Mouse (Mus musculus) Muller cell, postnatal 12 days (primary cell): ENCODE measurements at regions not wholly inside any gene's neighbourhood (a gene's known extent, or its start where the extent isn't known, plus 50 kb on each side); places are given as distances from the start of the nearest gene placed in this dataset.
A peak's percentile ranks its signal among the peaks of the same experiment; 100 is the strongest.

Experiments
- DNase-seq: peaks from one replicate; pipeline ENCODE4 v3.0.0-alpha.2; 2015; ENCODE audit errors: inconsistent ontology term

DNA sequence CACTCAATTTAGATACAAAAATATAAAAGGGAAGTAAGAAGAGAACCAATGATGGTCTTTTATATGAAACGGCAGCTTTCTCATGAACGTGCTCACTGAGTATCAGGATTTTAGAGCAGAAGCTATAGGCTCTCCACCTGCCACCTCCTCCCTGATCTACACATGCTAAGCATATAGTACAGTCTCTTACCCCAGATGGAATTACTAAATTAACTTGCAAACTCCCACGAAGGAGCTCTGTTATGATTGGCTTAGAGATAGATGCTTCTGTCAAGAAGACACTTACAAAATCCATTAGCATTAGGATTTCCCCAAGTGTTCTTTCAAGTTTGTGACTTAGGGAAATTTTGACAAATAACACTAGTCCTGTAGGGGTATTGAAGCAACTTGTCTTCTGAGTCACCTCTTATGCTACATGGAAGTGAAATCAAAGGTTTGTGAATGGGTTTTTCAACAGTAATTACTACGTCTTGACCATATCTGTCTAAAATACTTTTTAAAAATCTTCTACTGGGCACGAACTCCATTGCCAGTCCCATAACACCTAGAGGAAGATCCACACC lies 60.6 kb downstream of the Crygs start:
- DNase-seq: no peak

DNA sequence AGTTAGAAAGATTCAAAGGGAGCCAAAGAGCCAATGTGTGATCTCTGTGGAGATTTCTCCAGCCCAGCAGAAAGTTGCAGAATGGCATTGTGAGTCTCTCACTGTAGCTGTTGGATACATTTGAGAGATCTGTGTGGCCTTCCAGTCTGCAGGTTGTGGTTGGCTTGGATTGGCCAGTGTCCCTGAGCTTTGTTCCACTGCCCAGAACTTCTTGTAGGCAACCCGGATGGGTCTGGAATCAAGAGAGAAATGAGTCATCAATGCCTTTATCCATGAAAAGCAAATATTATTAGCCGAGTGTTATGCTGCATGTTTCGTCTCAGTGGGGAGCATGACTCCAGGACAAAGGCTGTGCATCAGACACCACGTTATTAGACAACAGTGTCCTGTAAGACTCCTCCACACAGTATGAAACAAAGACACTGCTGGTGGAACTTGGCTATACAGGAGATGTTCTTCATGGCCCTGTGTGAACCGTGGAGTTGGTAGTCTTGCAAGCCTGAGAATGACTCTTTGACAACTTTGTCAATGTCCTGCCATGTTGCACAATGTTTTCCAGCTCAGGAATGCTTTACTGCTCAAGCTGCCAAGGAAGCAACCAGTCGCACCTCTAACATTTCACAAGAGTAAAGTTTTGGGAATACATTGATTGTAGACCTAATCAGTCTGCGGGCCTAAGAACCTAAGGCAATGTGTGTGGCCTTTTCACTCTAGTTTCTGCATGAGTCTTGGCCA lies 67.1 kb downstream of the Crygs start:
- peak; percentile 89 for DNase-seq

GRCm38 (mm10) chr16:22743461-22743860 lies 67.9 kb downstream of the Crygs start:
- no peak for DNase-seq

DNA sequence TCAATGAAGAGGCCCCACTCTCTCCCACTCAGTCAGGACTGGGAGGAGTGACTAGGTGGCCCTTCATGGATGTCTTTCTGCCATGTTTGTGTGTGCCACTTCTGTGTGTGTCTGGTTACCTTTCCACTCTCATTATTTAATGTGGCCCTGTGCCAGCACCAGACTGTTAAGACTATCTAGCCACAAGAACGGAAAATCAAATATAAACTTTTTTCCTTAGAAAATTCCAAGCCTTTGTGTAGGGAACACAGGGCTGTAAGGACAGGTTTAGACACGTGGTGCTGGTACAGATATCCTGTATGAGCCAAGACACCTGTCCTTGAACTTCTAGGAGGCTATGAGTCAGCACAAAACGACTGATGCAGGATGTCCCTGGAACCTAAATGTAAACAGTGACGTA lies 69.9 kb downstream of the Crygs start:
- no peak for DNase-seq

DNA sequence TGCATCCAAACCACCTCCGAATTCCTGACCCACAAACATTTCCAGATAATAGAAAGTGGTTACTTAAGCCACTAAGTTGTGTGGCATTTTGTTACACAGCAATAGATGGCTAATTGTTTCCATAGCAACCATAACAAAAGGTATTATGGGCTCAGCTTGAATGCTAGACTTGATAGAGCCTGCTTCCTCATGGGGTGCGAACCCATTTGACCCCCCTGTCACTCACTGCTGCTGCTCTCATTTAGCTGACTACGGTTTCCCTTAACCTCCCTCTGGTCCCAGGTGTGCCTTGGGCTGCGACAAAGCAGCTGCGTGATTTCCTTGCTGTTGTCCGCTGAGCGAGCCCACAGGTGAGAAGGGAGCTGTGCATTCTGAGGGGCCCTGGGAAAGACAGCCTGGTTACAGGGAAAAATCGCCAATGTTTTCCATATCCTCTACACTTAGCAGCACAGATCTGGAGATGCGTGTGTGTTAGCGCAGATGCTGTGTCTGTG lies 76.8 kb downstream of the Crygs start:
- no peak for DNase-seq

GRCm38 (mm10) chr16:22733772-22734528 lies 76.9 kb upstream of the Dgkg start:
- peak; percentile 99 for DNase-seq

- DNase-seq: no peak
Observed at GRCm38 (mm10) chr16:22729096-22729495, 72.1 kb upstream of the Dgkg start.

GRCm38 (mm10) chr16:22725261-22725660 lies 68.2 kb upstream of the Dgkg start:
- DNase-seq: peak; percentile 59

- no peak for DNase-seq
Observed at GRCm38 (mm10) chr16:22723333-22723732, 66.3 kb upstream of the Dgkg start.

GRCm38 (mm10) chr16:22719791-22720190 lies 62.8 kb upstream of the Dgkg start:
- DNase-seq: no peak

- no peak for DNase-seq
Observed at GRCm38 (mm10) chr16:22719304-22719703, 62.3 kb upstream of the Dgkg start.

GRCm38 (mm10) chr16:22717462-22717861 lies 60.4 kb upstream of the Dgkg start:
- DNase-seq: no peak

DNA sequence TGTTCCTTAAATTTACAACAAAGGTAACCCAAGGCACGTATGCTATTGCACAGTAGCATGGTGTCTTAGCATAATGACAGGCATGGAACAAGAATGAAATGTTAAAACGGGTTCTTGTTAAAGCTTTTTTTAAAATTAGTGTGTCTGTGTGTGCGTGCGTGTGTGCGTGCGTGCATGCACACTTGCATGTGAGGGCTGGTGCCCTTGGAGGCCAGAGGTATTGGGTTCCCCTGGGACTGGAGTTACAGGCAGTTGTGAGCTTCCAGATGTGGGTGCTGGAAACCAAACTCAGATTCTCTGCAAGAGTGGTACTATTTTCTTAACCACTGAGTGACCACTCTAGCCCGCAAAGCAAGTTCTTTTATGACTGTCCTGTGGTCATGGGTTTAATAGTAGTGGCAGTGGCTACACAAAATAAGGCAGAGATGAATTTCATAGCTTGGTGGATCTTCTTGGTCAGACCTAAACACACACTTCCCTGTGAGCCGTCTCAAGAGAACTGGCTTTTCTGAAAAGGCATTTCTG lies 59.3 kb upstream of the Dgkg start:
- DNase-seq: no peak

DNA sequence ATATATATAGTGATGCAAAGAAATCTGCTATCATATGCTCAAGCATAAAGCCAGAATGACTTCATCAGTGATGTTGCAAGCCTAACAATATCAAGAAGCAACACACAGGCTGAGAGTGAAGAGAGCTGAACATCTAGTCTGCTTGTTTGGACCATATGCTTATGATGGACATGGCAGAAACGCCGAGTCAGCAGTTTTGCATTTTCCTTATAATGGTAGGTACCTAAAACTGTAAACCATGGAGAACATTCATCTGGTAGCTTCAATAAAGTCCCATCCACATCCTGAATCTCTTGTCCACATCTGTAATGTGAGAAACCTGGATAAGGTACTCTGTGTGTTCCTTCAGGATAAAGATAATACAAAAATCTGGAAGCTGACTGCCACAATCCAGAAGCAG lies 57.3 kb upstream of the Dgkg start:
- no peak for DNase-seq

GRCm38 (mm10) chr16:22708768-22709167 lies 51.7 kb upstream of the Dgkg start:
- DNase-seq: no peak
